In genomic region chr7:111084443-111084842, GRCm38 (mm10) we compare ENCODE assay signal across 16 mouse cellular contexts. TPM values are rescaled to one million over a fixed set of nuclear protein-coding genes. Genes with fewer than 3 reads are reported as not detected.
DNase-seq lines count a peak whose midpoint lies in the region; ATAC-seq and TF ChIP-seq lines count a peak whose summit lies in the region.
"Had no signal": no experiment of that assay in that cellular context is flagged by ENCODE, and none has a peak within 500 bp of the region (broad histone marks: within the 10 kb centered on the region; RNA-seq: fewer than 3 reads in every experiment).

No protein-coding gene starts in this region.

- peak; percentile 15; the same call in 1 of the 2 replicates for TF ChIP-seq CTCF in gastrocnemius, adult 2 months (IDR thresholded peaks at IDR 0.05)
- TF ChIP-seq CTCF in lung, adult 2 months (IDR thresholded peaks at IDR 0.05; ENCODE audit: insufficient read depth, low read length): no peak
- TF ChIP-seq CTCF in midbrain, postnatal 0 days (IDR thresholded peaks at IDR 0.05): peak; percentile 41

- peak overlapping the region; percentile 90 for H3K4me3 ChIP-seq in gastrocnemius, adult 2 months
- no peak overlapping the region for H3K4me3 ChIP-seq in lung, embryonic 16.5 days (ENCODE audit: low read length)
- H3K4me3 ChIP-seq in lung, adult 2 months (replicated peaks; ENCODE audit: extremely low read depth, low read depth, low read length): no peak overlapping the region
- H3K4me3 ChIP-seq in midbrain, postnatal 0 days (ENCODE audit: low read depth, low read length): no peak overlapping the region

- peak overlapping the region; percentile 99 for H3K27ac ChIP-seq in gastrocnemius, adult 2 months
- no peak overlapping the region for H3K27ac ChIP-seq in lung, embryonic 16.5 days (ENCODE audit: low read length)
- H3K27ac ChIP-seq in midbrain, postnatal 0 days (ENCODE audit: low read depth, low read length): no peak overlapping the region

- no peak for DNase-seq in gastrocnemius, adult 2 months
- no peak for DNase-seq in gastrocnemius, postnatal 36 days
- DNase-seq in lung, adult 2 months: no peak
- DNase-seq in induced T-regulatory cell, adult 2 months (ENCODE audit: low read depth): peak; percentile 25
- peak; percentile 28 for DNase-seq in midbrain, postnatal 0 days (ENCODE audit: low spot score)
- DNase-seq in thymus, adult 18-20 months: no peak
- DNase-seq in urinary bladder, postnatal 14 days (ENCODE audit: low spot score): no peak
- DNase-seq: cerebellum, postnatal 14 days; heart, postnatal 10 days; kidney, adult 18-20 months; kidney, postnatal 4 days; thymus, postnatal 14 days had no signal

- no peaks in the 10 kb centered on the region for H3K27me3 ChIP-seq in lung, embryonic 16.5 days (ENCODE audit: control insufficient read depth, insufficient read depth, low read depth, low read length)
- no peaks in the 10 kb centered on the region for H3K27me3 ChIP-seq in midbrain, postnatal 0 days (ENCODE audit: insufficient read depth, low read length)
- H3K27me3 ChIP-seq: forebrain, embryonic 13.5 days; Patski had no signal

- H3K9me3 ChIP-seq in lung, embryonic 16.5 days (ENCODE audit: control insufficient read depth, low read length): no peaks in the 10 kb centered on the region
- H3K9me3 ChIP-seq in midbrain, postnatal 0 days (ENCODE audit: low read length): no peaks in the 10 kb centered on the region
- H3K9me3 ChIP-seq: embryonic facial prominence, embryonic 10.5 days; forebrain, embryonic 13.5 days had no signal

- H3K4me1 ChIP-seq in lung, embryonic 16.5 days (replicated peaks; ENCODE audit: control insufficient read depth, insufficient read depth, low read length): peaks cover 17% of the 10 kb centered on the region
- peaks cover 8% of the 10 kb centered on the region for H3K4me1 ChIP-seq in lung, adult 2 months (ENCODE audit: control insufficient read depth, insufficient read depth, low read length)
- peaks cover 5% of the 10 kb centered on the region; the same call in 1 of the 2 replicates for H3K4me1 ChIP-seq in midbrain, postnatal 0 days (ENCODE audit: insufficient read depth, low read length)

- intact Hi-C loops in gastrocnemius, adult 2 months (cut with DNase I): loop anchor here (5.0 kb wide), 1 partner anchor 73 kb away; no protein-coding TSS in a partner anchor
- intact Hi-C loops in gastrocnemius, postnatal 36 days (cut with DNase I): loop anchor here (5.0 kb wide), 1 partner anchor 88 kb away; no protein-coding TSS in a partner anchor

- H3K4me2 ChIP-seq in lung, embryonic 16.5 days (ENCODE audit: low read depth, low read length): no peak overlapping the region
- no peak overlapping the region for H3K4me2 ChIP-seq in midbrain, postnatal 0 days (ENCODE audit: low read depth, low read length, poor library complexity, severe bottlenecking)

- TF ChIP-seq POLR2A in lung, adult 2 months (IDR thresholded peaks at IDR 0.05; ENCODE audit: borderline replicate concordance, extremely low read depth, low read depth, low read length): no peak

- H3K9ac ChIP-seq in lung, embryonic 16.5 days (ENCODE audit: low read length): 0 out of 2 replicates have a peak overlapping the region, but pooled peaks have one; percentile 11
- H3K9ac ChIP-seq in midbrain, postnatal 0 days (replicated peaks; ENCODE audit: low read length, poor library complexity, severe bottlenecking): no peak overlapping the region

- WGBS in lung, embryonic 16.5 days: 71% methylated on average over 2 of the region's 2 CpGs
- 52% methylated on average over 2 of the region's 2 CpGs for WGBS in lung, adult 2 months
- 23% methylated on average over 2 of the region's 2 CpGs for WGBS in midbrain, postnatal 0 days

- ATAC-seq in lung, embryonic 16.5 days (ENCODE audit: low read depth): no peak
- ATAC-seq in midbrain, postnatal 0 days (ENCODE audit: low FRiP score): no peak
- ATAC-seq: forebrain, embryonic 13.5 days; Patski had no signal

- H3K36me3 ChIP-seq in lung, embryonic 16.5 days (ENCODE audit: control insufficient read depth, insufficient read depth, low read length): peaks cover 16% of the 10 kb centered on the region
- H3K36me3 ChIP-seq in midbrain, postnatal 0 days (ENCODE audit: insufficient read depth, low read length): peaks cover 9% of the 10 kb centered on the region; the same call in 1 of the 2 replicates

RNA-seq across cellular contexts. Expression of gene Eif4g2, which starts 1.6 kb away (rescaled TPM):
- 100 to 1,000 TPM; 692 to 802 TPM for total RNA-seq in gastrocnemius, adult 2 months (2021)
- total RNA-seq in gastrocnemius, postnatal 36 days (2021): 100 to 1,000 TPM; 625 to 714 TPM
- 754 and 831 TPM in 2 replicates for polyA plus RNA-seq in lung, embryonic 16.5 days (2015; fragmentation: Nextera tagmentation; extraction: Ambion mirVana)
- polyA plus RNA-seq in lung, adult 2 months (2012; rRNA removed): 54.4 and 88.3 TPM in 2 replicates
- total RNA-seq in midbrain, postnatal 0 days (2014; rRNA removed): 497 and 556 TPM in 2 replicates
- polyA plus RNA-seq in midbrain, postnatal 0 days (2015; fragmentation: Nextera tagmentation; extraction: Ambion mirVana): 804 and 868 TPM in 2 replicates

RNA-seq across cellular contexts. Expression of gene Ctr9, which starts 55.7 kb away (rescaled TPM):
- 10 to 100 TPM; 16.1 to 16.4 TPM for total RNA-seq in gastrocnemius, adult 2 months (2021)
- total RNA-seq in gastrocnemius, postnatal 36 days (2021): 10 to 100 TPM; 12.6 to 12.9 TPM
- 59.6 and 62.9 TPM in 2 replicates for polyA plus RNA-seq in lung, embryonic 16.5 days (2015; fragmentation: Nextera tagmentation; extraction: Ambion mirVana)
- polyA plus RNA-seq in lung, adult 2 months (2012; rRNA removed): 6.9 and 9.1 TPM in 2 replicates
- total RNA-seq in midbrain, postnatal 0 days (2014; rRNA removed): 38.7 and 50.3 TPM in 2 replicates
- 59.5 and 63.3 TPM in 2 replicates for polyA plus RNA-seq in midbrain, postnatal 0 days (2015; fragmentation: Nextera tagmentation; extraction: Ambion mirVana)

Comparison
In these comparisons a context has a peak if more than half of its experiments do, and no peak if none do; other contexts are left out.
1. DNase-seq: peak in induced T-regulatory cell, adult 2 months (single experiment) and midbrain, postnatal 0 days (single experiment); none in gastrocnemius, adult 2 months (single experiment), gastrocnemius, postnatal 36 days (0 of 2), lung, adult 2 months (single experiment), thymus, adult 18-20 months (0 of 2) and urinary bladder, postnatal 14 days (single experiment).